Mouse (Mus musculus): ENCODE measurements around the gene H2al1k. TPM values are rescaled to one million over a fixed set of nuclear protein-coding genes. Genes with fewer than 3 reads are reported as not detected.

Gene H2al1k
- polyA plus RNA-seq (2015; fragmentation: Illumina TruSeq; extraction: RNeasy Lipid Tissue Mini Kit (QIAGEN cat#74804); ENCODE audit: insufficient read depth, low replicate concordance) = not detected

GRCm38 (mm10) chrX:9350327-9350726 is at the start of gene H2al1k:
Gene H2al1k (plus strand): TSS chrX:9350627.

Other genes with a start within 250 kb of the H2al1k start
- not detected for gene 4930402K13Rik, start 246.1 kb upstream of the H2al1k start, polyA plus RNA-seq (2015; fragmentation: Illumina TruSeq; extraction: RNeasy Lipid Tissue Mini Kit (QIAGEN cat#74804); ENCODE audit: insufficient read depth, low replicate concordance)
- gene Lancl3, start 150.7 kb upstream of the H2al1k start, polyA plus RNA-seq (2015; fragmentation: Illumina TruSeq; extraction: RNeasy Lipid Tissue Mini Kit (QIAGEN cat#74804); ENCODE audit: insufficient read depth, low replicate concordance) = 0.72 TPM
- not detected for gene Gm14862, start 93.7 kb upstream of the H2al1k start, polyA plus RNA-seq (2015; fragmentation: Illumina TruSeq; extraction: RNeasy Lipid Tissue Mini Kit (QIAGEN cat#74804); ENCODE audit: insufficient read depth, low replicate concordance)
- 4.0 TPM for gene Xk, start 77.9 kb upstream of the H2al1k start, polyA plus RNA-seq (2015; fragmentation: Illumina TruSeq; extraction: RNeasy Lipid Tissue Mini Kit (QIAGEN cat#74804); ENCODE audit: insufficient read depth, low replicate concordance)
- 0.59 TPM for gene H2al1m, start 66.9 kb upstream of the H2al1k start, polyA plus RNA-seq (2015; fragmentation: Illumina TruSeq; extraction: RNeasy Lipid Tissue Mini Kit (QIAGEN cat#74804); ENCODE audit: insufficient read depth, low replicate concordance)
- 192 TPM for gene Cybb, start 137.1 kb downstream of the H2al1k start, polyA plus RNA-seq (2015; fragmentation: Illumina TruSeq; extraction: RNeasy Lipid Tissue Mini Kit (QIAGEN cat#74804); ENCODE audit: insufficient read depth, low replicate concordance)
- not detected for gene H2al1o, start 221.8 kb downstream of the H2al1k start, polyA plus RNA-seq (2015; fragmentation: Illumina TruSeq; extraction: RNeasy Lipid Tissue Mini Kit (QIAGEN cat#74804); ENCODE audit: insufficient read depth, low replicate concordance)

Measured in spleen, adult 10 weeks (tissue).